Mouse (Mus musculus) ovary, postnatal 14 days (tissue): ENCODE measurements at regions not wholly inside any gene's neighbourhood (a gene's known extent, or its start where the extent isn't known, plus 50 kb on each side); places are given as distances from the start of the nearest gene placed in this dataset.

Source experiments
- DNase-seq: peaks from one replicate; pipeline ENCODE4 v3.0.0; 2022; ENCODE audit warnings: low spot score

DNA sequence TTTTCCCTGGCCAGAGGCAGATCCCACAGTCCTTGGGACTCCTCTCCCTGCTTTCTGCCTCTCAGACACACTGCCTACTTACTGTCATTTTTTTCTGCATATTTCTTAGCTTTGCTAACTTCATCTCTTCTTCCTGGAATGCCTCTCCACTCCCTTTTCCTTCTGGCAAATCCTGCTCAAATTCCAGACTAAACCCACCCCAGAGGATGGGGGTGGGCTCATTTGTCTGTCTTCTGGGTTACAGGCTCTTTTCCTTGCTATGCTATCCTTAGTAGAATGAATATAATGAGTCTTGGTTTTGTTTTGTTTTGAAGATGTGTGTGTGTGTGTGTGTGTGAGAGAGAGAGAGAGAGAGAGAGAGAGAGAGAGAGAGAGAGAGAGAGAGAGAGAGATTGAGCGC, 51.9 kb upstream of the Klf9 start:
- no peak for DNase-seq

DNA sequence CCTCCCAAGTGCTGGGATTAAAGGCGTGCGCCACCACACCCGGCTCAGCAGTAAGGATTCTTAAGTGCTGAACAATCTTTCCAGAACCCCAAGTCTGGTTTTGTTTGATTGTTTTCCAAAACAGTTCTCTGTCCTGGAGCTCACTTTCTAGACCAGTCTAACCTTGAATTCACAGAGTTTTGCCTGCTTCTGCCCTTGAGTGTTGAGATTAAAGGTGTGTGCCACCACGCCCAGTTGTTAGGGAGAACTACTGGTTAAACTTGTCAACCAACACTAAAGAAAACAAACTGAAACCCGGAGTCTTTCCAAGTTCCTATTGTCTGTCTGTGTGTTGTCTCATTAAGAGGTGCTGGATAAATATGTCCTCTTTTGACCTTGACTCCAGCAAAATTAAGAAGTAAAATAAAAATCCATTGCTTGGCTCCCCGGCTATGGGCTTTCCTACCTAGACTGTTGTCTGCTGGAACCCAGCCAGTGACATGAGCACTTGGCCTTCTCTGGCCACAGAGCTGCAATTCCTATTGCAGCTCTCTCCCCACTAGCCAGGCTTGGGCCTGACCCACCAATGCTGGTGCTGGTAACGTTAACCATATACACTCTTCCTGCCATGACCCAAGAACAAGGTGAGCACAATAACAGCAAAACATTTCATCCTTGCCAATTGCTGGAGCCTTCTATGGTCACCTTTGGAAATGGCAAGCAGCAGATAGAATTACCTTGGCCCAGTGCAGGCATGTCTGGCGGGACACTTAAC, 51.1 kb upstream of the Klf9 start:
- DNase-seq = no peak
